Mouse (Mus musculus) forebrain, embryonic 13.5 days (tissue): ENCODE data around the gene Oas1f. TPM values are rescaled to one million over a fixed set of nuclear protein-coding genes. Genes with fewer than 3 reads are reported as not detected.
"Not testable (repeated sequence)": the region's sequence is repeated elsewhere in the genome, so short reads cannot be mapped to it uniquely, and the experiment has no call there.

ENCODE experiments used
- ATAC-seq: fragments of 200-750 bp; cut with Nextera tagmentation; 2 replicates; pipeline ENCODE4 v1.8.0; 2017
- H3K27ac ChIP-seq: fragments of 300-500 bp; sonication (generic); 2 replicates; pipeline ENCODE4 v1.5.1; 2015; ENCODE audit warnings: inconsistent platforms, mild to moderate bottlenecking, moderate library complexity
- H3K27me3 ChIP-seq: fragments of 300-500 bp; sonication (generic); 2 replicates; pipeline ENCODE4 v1.6.1; 2015; ENCODE audit warnings: mild to moderate bottlenecking, inconsistent platforms
- H3K36me3 ChIP-seq: fragments of 300-500 bp; sonication (generic); 2 replicates; pipeline ENCODE4 v1.6.1; 2015; ENCODE audit warnings: mild to moderate bottlenecking, inconsistent platforms; ENCODE audit not compliant: poor library complexity, severe bottlenecking
- H3K4me1 ChIP-seq: fragments of 300-500 bp; sonication (generic); 2 replicates; pipeline ENCODE4 v1.6.1; 2015; ENCODE audit warnings: inconsistent platforms
- H3K4me2 ChIP-seq: fragments of 300-500 bp; sonication (generic); 2 replicates; pipeline ENCODE4 v1.6.1; 2015; ENCODE audit warnings: inconsistent platforms, mild to moderate bottlenecking, moderate library complexity
- H3K4me3 ChIP-seq: fragments of 300-500 bp; sonication (generic); 2 replicates; pipeline ENCODE4 v1.5.1; 2015; ENCODE audit warnings: mild to moderate bottlenecking, inconsistent platforms
- H3K9ac ChIP-seq: fragments of 300-500 bp; sonication (generic); 2 replicates; pipeline ENCODE4 v1.6.1; 2015; ENCODE audit warnings: mild to moderate bottlenecking, inconsistent platforms
- H3K9me3 ChIP-seq: fragments of 300-500 bp; sonication (generic); replicated peaks from 2 replicates; pipeline ENCODE4 v1.6.1; 2016; ENCODE audit warnings: inconsistent platforms
- WGBS: fragments of 180-500 bp; shearing (Covaris S2); methylation state at CpG from one replicate; pipeline ENCODE4 v1.1.7; 2015; 5-methylcytosine and 5-hydroxymethylcytosine counted together
- polyA plus RNA-seq: library from polyadenylated mRNA; unstranded; fragments of >200 nt; fragmentation: Nextera tagmentation; extraction: Ambion mirVana; gene quantifications from 2 replicates; pipeline ENCODE4 v1.2.1, GENCODE M21; 2015

Gene Oas1f
- polyA plus RNA-seq, 1 experiment from 2014 or later, result not detected

- H3K27me3 ChIP-seq, H3K4me1 ChIP-seq, ATAC-seq, H3K9ac ChIP-seq, H3K27ac ChIP-seq, H3K9me3 ChIP-seq, H3K4me2 ChIP-seq, H3K4me3 ChIP-seq, H3K36me3 ChIP-seq: not testable (repeated sequence)
- 72% methylated on average over 2 of the region's 2 CpGs for WGBS
Observed at GRCm38 (mm10) chr5:120878803-120879202, 31.6 kb downstream of the Oas1f start.

DNA sequence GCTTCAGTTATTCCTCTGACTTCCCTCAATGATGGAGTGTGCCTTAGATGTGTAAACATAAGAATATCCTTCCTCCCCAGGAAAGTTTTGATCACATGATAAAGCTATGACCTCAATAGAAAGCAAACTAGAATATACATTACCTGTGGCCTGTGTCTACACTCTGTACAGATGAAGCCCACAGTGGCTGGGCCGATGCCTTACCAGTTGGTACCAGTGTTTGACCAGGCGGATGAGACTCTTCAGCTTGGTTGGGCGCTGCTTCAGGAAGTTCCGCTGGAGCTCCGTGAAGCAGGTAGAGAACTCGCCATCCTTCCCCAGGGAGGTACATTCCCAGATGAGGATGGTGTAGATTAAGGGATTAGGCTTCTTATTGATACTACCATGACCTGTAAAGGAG lies 34.5 kb downstream of the Oas1f start:
- H3K9me3 ChIP-seq, H3K4me2 ChIP-seq, H3K27me3 ChIP-seq, H3K4me3 ChIP-seq, H3K9ac ChIP-seq, H3K27ac ChIP-seq, H3K36me3 ChIP-seq, ATAC-seq, H3K4me1 ChIP-seq: not testable (repeated sequence)
- WGBS, result 91% methylated on average over 6 of the region's 6 CpGs

GRCm38 (mm10) chr5:120887413-120887812 lies 40.2 kb downstream of the Oas1f start, which contains the start of gene Oas1g:
Gene Oas1g, minus strand, starts transcription at chr5:120887613.
- H3K9ac ChIP-seq, H3K36me3 ChIP-seq, H3K4me3 ChIP-seq, H3K9me3 ChIP-seq, H3K27me3 ChIP-seq, H3K4me2 ChIP-seq, ATAC-seq, H3K4me1 ChIP-seq, H3K27ac ChIP-seq: not testable (repeated sequence)
- WGBS, result 27% methylated on average over 6 of the region's 9 CpGs

GRCm38 (mm10) chr5:120887831-120888230 lies 40.7 kb downstream of the Oas1f start:
- H3K4me2 ChIP-seq, result no peak overlapping the region
- no peaks in the 10 kb centered on the region for H3K9me3 ChIP-seq
- H3K27ac ChIP-seq, result no peak overlapping the region
- H3K4me1 ChIP-seq, result no peaks in the 10 kb centered on the region
- ATAC-seq, result no peak
- H3K36me3 ChIP-seq, result no peaks in the 10 kb centered on the region
- H3K9ac ChIP-seq, result no peak overlapping the region
- 54% methylated on average over 6 of the region's 6 CpGs for WGBS
- H3K4me3 ChIP-seq, result no peak overlapping the region
- H3K27me3 ChIP-seq, result no peaks in the 10 kb centered on the region

DNA sequence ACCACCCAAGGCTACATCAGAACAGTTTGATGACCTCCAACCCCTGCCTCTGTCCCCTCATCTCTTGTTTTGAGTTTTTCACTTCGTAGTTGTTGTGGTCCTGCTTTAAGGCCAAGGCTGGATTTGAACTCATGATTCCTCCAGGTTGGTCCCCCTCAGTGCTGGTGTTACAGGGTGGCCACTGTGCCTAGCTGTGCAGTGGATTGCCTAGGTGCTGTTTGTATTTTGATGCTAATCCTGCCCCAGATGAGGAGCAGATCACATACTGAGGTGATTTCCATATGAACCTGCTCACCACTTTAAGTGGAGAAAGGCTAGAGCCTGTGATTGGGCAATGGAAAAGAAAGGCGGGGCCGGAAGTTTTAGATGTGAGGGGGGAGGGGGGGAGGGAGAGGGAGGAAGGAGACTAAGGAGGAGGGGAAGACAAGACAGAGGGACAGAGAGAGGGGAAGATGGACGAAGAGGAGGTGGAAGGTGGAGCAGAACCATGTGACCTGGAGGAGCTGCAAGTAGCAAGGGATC lies 41.2 kb downstream of the Oas1f start:
- not testable (repeated sequence) for ATAC-seq, H3K27me3 ChIP-seq
- 50% methylated on average over 4 of the region's 4 CpGs for WGBS

DNA sequence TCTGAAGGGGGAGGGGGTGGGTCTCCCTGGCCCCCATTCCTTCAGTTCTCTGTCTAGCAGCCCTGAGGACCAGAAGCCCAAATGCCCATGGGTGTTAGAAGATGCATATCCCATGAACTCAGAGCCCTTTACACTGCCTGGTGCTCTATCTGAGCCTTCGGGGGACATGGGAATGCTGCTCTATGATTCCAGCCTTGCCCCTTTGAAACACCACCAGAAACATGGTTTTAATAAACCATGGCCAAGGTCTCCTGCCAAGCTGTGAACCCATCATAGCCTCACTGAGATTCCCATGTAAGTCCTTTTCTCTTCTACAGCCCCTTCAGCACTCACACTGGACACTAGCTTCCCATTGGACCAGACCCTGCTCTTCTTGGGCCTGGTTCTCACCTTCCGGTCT lies 42.9 kb downstream of the Oas1f start:
- Histone ChIP-seq H3K9ac (no peak overlapping the region), H3K36me3 (no peaks in the 10 kb centered on the region), H3K4me1 (no peaks in the 10 kb centered on the region), H3K27me3 (no peaks in the 10 kb centered on the region), H3K27ac (no peak overlapping the region), H3K4me3 (no peak overlapping the region), H3K9me3 (no peaks in the 10 kb centered on the region), H3K4me2 (no peak overlapping the region)
- 80% methylated on average over 2 of the region's 2 CpGs for WGBS
- ATAC-seq, result no peak

More for the DNA sequence above, 41.2 kb downstream of the Oas1f start:
- H3K9me3 ChIP-seq, H3K36me3 ChIP-seq, H3K27ac ChIP-seq, H3K4me2 ChIP-seq, H3K4me3 ChIP-seq, H3K9ac ChIP-seq, H3K4me1 ChIP-seq: not testable (repeated sequence)

DNA sequence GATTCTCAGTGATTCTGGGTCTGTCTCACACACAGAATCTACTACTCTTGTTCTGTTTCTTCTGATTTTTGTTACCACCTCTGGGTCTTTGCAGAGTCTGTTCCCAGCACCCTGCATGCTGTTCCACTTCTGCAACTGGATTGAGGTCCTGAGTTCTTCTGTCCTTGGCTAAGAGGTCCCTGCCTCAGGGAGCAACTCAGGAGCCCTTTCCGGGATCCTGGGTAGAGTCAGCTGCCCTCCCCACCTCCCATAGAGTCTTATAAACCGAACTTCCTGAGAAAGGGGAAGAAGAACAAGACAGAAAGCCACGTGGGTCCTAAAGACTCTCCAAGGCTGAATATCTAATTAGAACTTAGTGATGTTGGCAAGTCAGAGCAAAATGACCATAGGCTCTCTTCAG lies 43.8 kb downstream of the Oas1f start:
- no peaks in the 10 kb centered on the region for H3K36me3 ChIP-seq
- 52% methylated on average over 3 of the region's 3 CpGs for WGBS
- H3K4me2 ChIP-seq, result no peak overlapping the region
- ATAC-seq, result no peak
- no peak overlapping the region for H3K4me3 ChIP-seq
- H3K4me1 ChIP-seq, result no peaks in the 10 kb centered on the region
- H3K27me3 ChIP-seq, result no peaks in the 10 kb centered on the region
- H3K27ac ChIP-seq, result no peak overlapping the region
- no peaks in the 10 kb centered on the region for H3K9me3 ChIP-seq
- no peak overlapping the region for H3K9ac ChIP-seq

GRCm38 (mm10) chr5:120891566-120892242 lies 44.5 kb downstream of the Oas1f start:
- ATAC-seq, H3K9me3 ChIP-seq, H3K27ac ChIP-seq, H3K4me3 ChIP-seq, H3K4me1 ChIP-seq, H3K4me2 ChIP-seq, H3K9ac ChIP-seq, H3K36me3 ChIP-seq, H3K27me3 ChIP-seq: not testable (repeated sequence)
- 84% methylated on average over 2 of the region's 2 CpGs for WGBS

DNA sequence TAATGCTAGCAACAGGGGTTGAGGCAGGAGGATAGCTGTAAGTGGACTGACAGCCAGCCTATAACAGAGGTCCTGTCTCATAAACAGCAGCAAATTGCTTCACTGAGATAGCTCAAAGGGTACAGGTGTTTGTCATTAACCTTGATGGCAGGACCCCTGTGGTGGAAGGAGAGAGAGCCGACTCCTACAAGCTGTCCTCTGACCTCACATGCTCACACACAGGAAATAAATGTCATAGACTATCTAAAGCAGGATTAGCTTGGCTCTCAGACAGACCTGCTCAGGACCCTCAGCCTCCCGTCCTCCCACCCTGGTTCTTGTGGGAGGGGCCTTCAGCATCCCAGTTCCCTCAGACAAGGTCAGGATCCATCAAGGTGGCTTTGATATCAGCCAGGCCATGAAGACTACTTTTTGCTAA lies 45.1 kb downstream of the Oas1f start:
- no peaks in the 10 kb centered on the region for H3K36me3 ChIP-seq

DNA sequence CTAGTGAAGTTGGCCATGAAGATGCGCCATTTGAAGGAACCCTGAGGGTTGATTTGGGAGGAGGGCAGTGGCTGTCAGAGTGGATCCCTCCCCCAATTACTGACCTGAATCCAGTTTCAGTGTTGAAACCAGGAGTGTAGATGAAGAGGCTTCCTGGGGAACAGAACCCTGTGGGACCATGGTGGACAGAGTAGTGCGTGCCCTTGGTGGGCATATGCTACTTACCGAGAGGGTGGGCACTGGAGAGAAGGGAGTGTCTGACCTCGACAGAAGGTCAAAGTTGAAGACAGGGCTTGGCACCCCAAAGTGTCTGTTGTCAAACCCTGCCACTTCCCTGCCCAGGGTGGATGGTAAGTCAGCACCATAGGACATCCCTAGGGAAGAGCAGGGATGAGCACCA lies 46.7 kb downstream of the Oas1f start:
- not testable (repeated sequence) for H3K9me3 ChIP-seq, H3K27ac ChIP-seq, H3K27me3 ChIP-seq, ATAC-seq, H3K9ac ChIP-seq, H3K4me3 ChIP-seq, H3K4me2 ChIP-seq, H3K36me3 ChIP-seq, H3K4me1 ChIP-seq
- 94% methylated on average over 4 of the region's 4 CpGs for WGBS

More for the DNA sequence above, 45.1 kb downstream of the Oas1f start:
- Histone ChIP-seq H3K4me3 (no peak overlapping the region), H3K9me3 (no peaks in the 10 kb centered on the region), H3K9ac (no peak overlapping the region), H3K4me1 (no peaks in the 10 kb centered on the region), H3K27me3 (no peaks in the 10 kb centered on the region), H3K4me2 (no peak overlapping the region), H3K27ac (no peak overlapping the region)
- WGBS, result 79% methylated on average over 2 of the region's 2 CpGs
- no peak for ATAC-seq

GRCm38 (mm10) chr5:120894692-120895091 lies 47.5 kb downstream of the Oas1f start:
- H3K27ac ChIP-seq, H3K9ac ChIP-seq, H3K9me3 ChIP-seq, H3K4me3 ChIP-seq, H3K27me3 ChIP-seq, H3K4me1 ChIP-seq, ATAC-seq, H3K36me3 ChIP-seq, H3K4me2 ChIP-seq: not testable (repeated sequence)
- WGBS, result 87% methylated on average over 2 of the region's 2 CpGs

DNA sequence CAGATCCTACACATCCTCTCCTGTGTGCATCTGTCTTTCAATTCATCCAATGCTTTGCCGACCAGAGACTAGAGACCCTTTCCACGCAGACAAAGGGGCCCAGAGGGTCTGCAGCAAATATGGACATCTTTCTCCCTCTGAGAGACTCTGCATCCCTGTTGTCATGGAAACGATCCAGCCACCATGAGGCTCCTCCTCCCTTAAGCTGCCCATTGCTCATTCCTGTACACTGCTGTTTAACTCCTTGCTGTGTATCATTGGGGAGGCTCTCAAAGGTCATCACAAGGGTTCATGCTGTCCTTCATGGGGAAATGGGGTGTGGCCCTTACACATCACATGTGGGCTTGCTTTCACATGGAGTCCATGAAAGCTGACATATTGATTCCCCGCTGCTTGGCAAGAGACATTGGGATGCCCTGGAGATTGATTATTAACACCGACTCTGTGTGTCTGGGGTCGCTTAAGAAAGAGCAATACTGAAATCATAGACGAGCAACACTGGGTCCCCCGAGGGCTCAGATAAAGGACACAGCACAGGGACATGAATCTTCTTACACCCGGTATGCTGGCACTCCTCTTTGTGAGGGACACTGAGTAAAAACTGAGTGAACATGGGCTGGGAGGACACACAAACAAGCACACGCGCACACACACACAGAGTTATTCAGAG lies 48.2 kb downstream of the Oas1f start:
- no peaks in the 10 kb centered on the region for H3K36me3 ChIP-seq
- ATAC-seq, result no peak

More for the DNA sequence above, 48.2 kb downstream of the Oas1f start:
- no peak overlapping the region for H3K9ac ChIP-seq
- WGBS, result 87% methylated on average over 11 of the region's 11 CpGs
- H3K4me1 ChIP-seq, result no peaks in the 10 kb centered on the region
- H3K4me3 ChIP-seq, result no peak overlapping the region
- H3K9me3 ChIP-seq, result no peaks in the 10 kb centered on the region; the same call in 1 of the 2 replicates
- H3K4me2 ChIP-seq, result no peak overlapping the region
- no peak overlapping the region for H3K27ac ChIP-seq
- H3K27me3 ChIP-seq, result no peaks in the 10 kb centered on the region
